Mouse (Mus musculus) left cerebral cortex, adult 11 months (tissue): ENCODE measurements around the gene Cdk5rap1.

Experiments used
- DNase-seq: peaks from one replicate; pipeline ENCODE4 v3.0.0; 2022; ENCODE audit warnings: low spot score

Gene Cdk5rap1

GRCm38 (mm10) chr2:154372842-154373500, at the start of gene Cdk5rap1:
Gene Cdk5rap1, minus strand, starts transcription at chr2:154373010.
- no peak for DNase-seq

- DNase-seq = no peak
Measured at GRCm38 (mm10) chr2:154422181-154422580, 49.4 kb upstream of the Cdk5rap1 start.

GRCm38 (mm10) chr2:154420942-154421731, 48.3 kb upstream of the Cdk5rap1 start:
- DNase-seq = no peak

- no peak for DNase-seq
Measured at GRCm38 (mm10) chr2:154419631-154420515, 47.1 kb upstream of the Cdk5rap1 start.

- no peak for DNase-seq
Measured at GRCm38 (mm10) chr2:154418001-154418400, 45.2 kb upstream of the Cdk5rap1 start.

GRCm38 (mm10) chr2:154417107-154417506, 44.3 kb upstream of the Cdk5rap1 start:
- no peak for DNase-seq

GRCm38 (mm10) chr2:154412018-154412666, 39.3 kb upstream of the Cdk5rap1 start:
- no peak for DNase-seq

- DNase-seq = no peak
Measured at GRCm38 (mm10) chr2:154410355-154410754, 37.5 kb upstream of the Cdk5rap1 start.

GRCm38 (mm10) chr2:154407643-154408445, 35.0 kb upstream of the Cdk5rap1 start, which contains the start of gene Snta1:
Gene Snta1, minus strand, starts transcription at chr2:154408099.
- DNase-seq = peak; percentile 70

GRCm38 (mm10) chr2:154407063-154407642, 34.3 kb upstream of the Cdk5rap1 start:
- DNase-seq = no peak

- no peak for DNase-seq
Measured at GRCm38 (mm10) chr2:154405447-154405994, 32.7 kb upstream of the Cdk5rap1 start.

GRCm38 (mm10) chr2:154402811-154403210, 30.0 kb upstream of the Cdk5rap1 start:
- DNase-seq = no peak

GRCm38 (mm10) chr2:154401976-154402375, 29.2 kb upstream of the Cdk5rap1 start:
- no peak for DNase-seq

GRCm38 (mm10) chr2:154399325-154399724, 26.5 kb upstream of the Cdk5rap1 start:
- no peak for DNase-seq

GRCm38 (mm10) chr2:154398267-154398666, 25.5 kb upstream of the Cdk5rap1 start:
- DNase-seq = no peak

- no peak for DNase-seq
Measured at GRCm38 (mm10) chr2:154396529-154396928, 23.7 kb upstream of the Cdk5rap1 start.

GRCm38 (mm10) chr2:154394602-154395001, 21.8 kb upstream of the Cdk5rap1 start:
- no peak for DNase-seq

- DNase-seq = no peak
Measured at GRCm38 (mm10) chr2:154390180-154390964, 17.6 kb upstream of the Cdk5rap1 start.

- peak; percentile 80 for DNase-seq
Measured at GRCm38 (mm10) chr2:154379103-154379502, 6.3 kb upstream of the Cdk5rap1 start.
